24 mouse cellular contexts compared by ENCODE assay signal in the genomic region with DNA sequence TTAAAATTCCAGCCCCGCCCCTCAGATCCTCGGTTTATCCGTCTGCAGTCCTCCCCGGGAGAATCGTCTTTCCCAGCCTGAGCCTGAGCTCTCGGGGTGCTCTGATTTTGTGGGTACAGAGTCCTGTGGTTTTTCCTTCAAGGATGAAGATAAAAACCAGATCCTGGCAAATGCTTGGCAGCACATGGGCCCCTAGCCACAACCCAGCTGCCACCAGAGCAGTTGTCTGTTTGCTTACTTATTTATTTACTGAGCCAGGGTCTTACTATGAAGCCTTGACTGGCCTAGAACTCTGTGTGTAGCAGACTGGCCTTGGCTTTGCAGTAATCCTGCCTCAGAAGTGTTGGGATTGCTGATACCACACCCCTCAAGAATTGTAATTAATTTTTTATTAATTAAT. TPM values are rescaled to one million over a fixed set of nuclear protein-coding genes. Genes with fewer than 3 reads are reported as not detected.
A peak's percentile ranks its signal among the peaks of the same experiment; 100 is the strongest.
DNase-seq lines count a peak whose midpoint lies in the region; ATAC-seq and TF ChIP-seq lines count a peak whose summit lies in the region.
"Had no signal": no experiment of that assay in that cellular context is flagged by ENCODE, and none has a peak within 500 bp of the region (broad histone marks: within the 10 kb centered on the region; RNA-seq: fewer than 3 reads in every experiment).

No protein-coding gene starts in this region.

- no peak for TF ChIP-seq CTCF in stomach, postnatal 0 days (IDR thresholded peaks at IDR 0.05; ENCODE audit: low read depth)

- H3K27ac ChIP-seq in lung, embryonic 15.5 days: 0 out of 2 replicates have a peak overlapping the region, but pooled peaks have one; percentile 29
- peak overlapping the region; percentile 68; the same call in 1 of the 2 replicates for H3K27ac ChIP-seq in stomach, embryonic 14.5 days (ENCODE audit: low read length)
- no peak overlapping the region for H3K27ac ChIP-seq in stomach, postnatal 0 days (replicated peaks)
- H3K27ac ChIP-seq in stomach, embryonic 15.5 days: peak overlapping the region; percentile 63
- H3K27ac ChIP-seq in kidney, embryonic 15.5 days: no peak overlapping the region
- H3K27ac ChIP-seq: embryonic facial prominence, embryonic 15.5 days; forebrain, embryonic 12.5 days had no signal

- peaks cover 22% of the 10 kb centered on the region for H3K4me1 ChIP-seq in lung, embryonic 15.5 days
- H3K4me1 ChIP-seq in stomach, embryonic 14.5 days (ENCODE audit: control insufficient read depth, insufficient read depth, low read length): peaks cover 6% of the 10 kb centered on the region
- H3K4me1 ChIP-seq in stomach, postnatal 0 days (replicated peaks; ENCODE audit: control insufficient read depth, insufficient read depth): peaks cover 2% of the 10 kb centered on the region; the same call in 1 of the 2 replicates
- H3K4me1 ChIP-seq in stomach, embryonic 15.5 days: peaks cover 16% of the 10 kb centered on the region; the same call in 1 of the 2 replicates
- peaks cover 15% of the 10 kb centered on the region for H3K4me1 ChIP-seq in kidney, embryonic 15.5 days

- no peak overlapping the region for H3K4me3 ChIP-seq in lung, embryonic 15.5 days
- H3K4me3 ChIP-seq in stomach, embryonic 14.5 days (ENCODE audit: low read depth, low read length): no peak overlapping the region
- H3K4me3 ChIP-seq in stomach, postnatal 0 days (ENCODE audit: low read depth, low read length): no peak overlapping the region
- no peak overlapping the region for H3K4me3 ChIP-seq in stomach, embryonic 15.5 days (replicated peaks)
- no peak overlapping the region for H3K4me3 ChIP-seq in kidney, embryonic 15.5 days (replicated peaks)
- H3K4me3 ChIP-seq: embryonic facial prominence, embryonic 13.5 days; embryonic facial prominence, embryonic 15.5 days; erythroblast, embryonic 14.5 days; forebrain, embryonic 10.5 days; forebrain, embryonic 12.5 days had no signal

- 82% methylated on average over 6 of the region's 6 CpGs for WGBS in lung, embryonic 15.5 days
- 78% methylated on average over 6 of the region's 6 CpGs for WGBS in stomach, embryonic 14.5 days
- WGBS in stomach, postnatal 0 days: 74% methylated on average over 6 of the region's 6 CpGs
- WGBS in stomach, embryonic 15.5 days: 68% methylated on average over 6 of the region's 6 CpGs
- 91% methylated on average over 6 of the region's 6 CpGs for WGBS in kidney, embryonic 15.5 days

- no peak for TF ChIP-seq EP300 in stomach, postnatal 0 days (optimal IDR thresholded peaks at IDR 0.05)

- peaks cover 2% of the 10 kb centered on the region; the same call in 1 of the 2 replicates for H3K27me3 ChIP-seq in lung, embryonic 15.5 days
- H3K27me3 ChIP-seq in stomach, embryonic 14.5 days (ENCODE audit: control insufficient read depth, insufficient read depth, low read length): no peaks in the 10 kb centered on the region
- H3K27me3 ChIP-seq in stomach, postnatal 0 days (ENCODE audit: control insufficient read depth, insufficient read depth, low read length): no peaks in the 10 kb centered on the region
- peaks cover 3% of the 10 kb centered on the region; the same call in 1 of the 2 replicates for H3K27me3 ChIP-seq in stomach, embryonic 15.5 days (replicated peaks)
- peaks cover 6% of the 10 kb centered on the region; the same call in 1 of the 2 replicates for H3K27me3 ChIP-seq in kidney, embryonic 15.5 days

- no peaks in the 10 kb centered on the region for H3K9me3 ChIP-seq in lung, embryonic 15.5 days
- H3K9me3 ChIP-seq in stomach, embryonic 14.5 days (ENCODE audit: control insufficient read depth, low read depth, low read length): no peaks in the 10 kb centered on the region; the same call in 1 of the 2 replicates
- no peaks in the 10 kb centered on the region for H3K9me3 ChIP-seq in stomach, postnatal 0 days (ENCODE audit: control insufficient read depth, low read length)
- H3K9me3 ChIP-seq in stomach, embryonic 15.5 days: no peaks in the 10 kb centered on the region
- H3K9me3 ChIP-seq in kidney, embryonic 15.5 days (replicated peaks): no peaks in the 10 kb centered on the region
- H3K9me3 ChIP-seq: embryonic facial prominence, embryonic 13.5 days; embryonic facial prominence, embryonic 15.5 days; forebrain, embryonic 10.5 days; forebrain, embryonic 12.5 days had no signal

- H3K9ac ChIP-seq in lung, embryonic 15.5 days: no peak overlapping the region
- H3K9ac ChIP-seq in stomach, embryonic 14.5 days (replicated peaks; ENCODE audit: low read depth, low read length): no peak overlapping the region
- H3K9ac ChIP-seq in stomach, postnatal 0 days (ENCODE audit: low read length): no peak overlapping the region
- no peak overlapping the region for H3K9ac ChIP-seq in stomach, embryonic 15.5 days
- H3K9ac ChIP-seq in kidney, embryonic 15.5 days: no peak overlapping the region
- H3K9ac ChIP-seq: embryonic facial prominence, embryonic 13.5 days; embryonic facial prominence, embryonic 15.5 days; forebrain, embryonic 12.5 days had no signal

- no peaks in the 10 kb centered on the region for H3K36me3 ChIP-seq in lung, embryonic 15.5 days
- no peaks in the 10 kb centered on the region for H3K36me3 ChIP-seq in stomach, embryonic 14.5 days (ENCODE audit: control insufficient read depth, insufficient read depth, low read length)
- no peaks in the 10 kb centered on the region for H3K36me3 ChIP-seq in stomach, postnatal 0 days (ENCODE audit: control insufficient read depth, insufficient read depth, low read length)
- H3K36me3 ChIP-seq in stomach, embryonic 15.5 days: no peaks in the 10 kb centered on the region
- H3K36me3 ChIP-seq in kidney, embryonic 15.5 days: no peaks in the 10 kb centered on the region
- H3K36me3 ChIP-seq: embryonic facial prominence, embryonic 13.5 days; embryonic facial prominence, embryonic 15.5 days; forebrain, embryonic 10.5 days; forebrain, embryonic 12.5 days had no signal

- no peak overlapping the region for H3K4me2 ChIP-seq in lung, embryonic 15.5 days
- H3K4me2 ChIP-seq in stomach, embryonic 14.5 days (replicated peaks; ENCODE audit: low read depth, low read length): no peak overlapping the region
- H3K4me2 ChIP-seq in stomach, postnatal 0 days (replicated peaks; ENCODE audit: low read depth): no peak overlapping the region
- H3K4me2 ChIP-seq in stomach, embryonic 15.5 days: no peak overlapping the region
- no peak overlapping the region for H3K4me2 ChIP-seq in kidney, embryonic 15.5 days
- H3K4me2 ChIP-seq: embryonic facial prominence, embryonic 13.5 days; embryonic facial prominence, embryonic 15.5 days; forebrain, embryonic 12.5 days had no signal

- ATAC-seq in lung, embryonic 15.5 days (ENCODE audit: borderline replicate concordance, extremely low read depth, low FRiP score, low TSS enrichment): no peak
- no peak for ATAC-seq in stomach, embryonic 14.5 days (ENCODE audit: insufficient number of reproducible peaks, insufficient read depth, low FRiP score, low read depth)
- no peak for ATAC-seq in stomach, postnatal 0 days (ENCODE audit: low FRiP score, low TSS enrichment)
- ATAC-seq in stomach, embryonic 15.5 days (ENCODE audit: insufficient read depth, low FRiP score, low read depth): no peak
- no peak for ATAC-seq in kidney, embryonic 15.5 days (replicated peaks; ENCODE audit: low FRiP score)
- ATAC-seq: forebrain, embryonic 14.5 days had no signal

- DNase-seq in lung, adult 18-20 months: no peak
- no peak for DNase-seq in stomach, postnatal 0 days (ENCODE audit: low spot score)
- DNase-seq in frontal cortex, postnatal 10 days (ENCODE audit: low spot score in 2 of 2): no peak
- DNase-seq: adrenal gland, adult 2 months; adrenal gland, postnatal 10 days; adrenal gland, postnatal 25 days; cerebellum, adult 11 months; cerebellum, adult 18-20 months; cerebellum, adult 8-10 months; cerebellum, adult 9-11 months; cerebellum, postnatal 36 days; embryo, embryonic 11 days had no signal

RNA-seq across cellular contexts. Expression of a gene that starts 8.8 kb away (rescaled TPM):
- polyA plus RNA-seq in lung, embryonic 15.5 days (2015; fragmentation: Nextera tagmentation; extraction: Ambion mirVana): 3.1 and 3.6 TPM in 2 replicates
- polyA plus RNA-seq in stomach, embryonic 14.5 days (2014; fragmentation: Nextera tagmentation; extraction: Ambion mirVana): 4.3 and 4.4 TPM in 2 replicates
- polyA plus RNA-seq in stomach, postnatal 0 days (2015; fragmentation: Nextera tagmentation; extraction: Ambion mirVana): 3.4 and 3.6 TPM in 2 replicates
- polyA plus RNA-seq in stomach, embryonic 15.5 days (2015; fragmentation: Nextera tagmentation; extraction: Ambion mirVana): 2.8 and 3.9 TPM in 2 replicates
- polyA plus RNA-seq in kidney, embryonic 15.5 days (2015; fragmentation: Nextera tagmentation; extraction: Ambion mirVana): 2.0 and 2.4 TPM in 2 replicates
- polyA plus RNA-seq: erythroblast, embryonic 14.5 days had no signal

RNA-seq across cellular contexts. Expression of a gene that starts 39.3 kb away (rescaled TPM):
- 0.19 and 0.54 TPM in 2 replicates for polyA plus RNA-seq in lung, embryonic 15.5 days (2015; fragmentation: Nextera tagmentation; extraction: Ambion mirVana)
- 0.16 TPM in 1 of 2 replicates, not detected in the other for polyA plus RNA-seq in stomach, embryonic 14.5 days (2014; fragmentation: Nextera tagmentation; extraction: Ambion mirVana)
- 0.08 TPM in 1 of 2 replicates, not detected in the other for polyA plus RNA-seq in stomach, postnatal 0 days (2015; fragmentation: Nextera tagmentation; extraction: Ambion mirVana)
- 0.21 and 0.35 TPM in 2 replicates for polyA plus RNA-seq in stomach, embryonic 15.5 days (2015; fragmentation: Nextera tagmentation; extraction: Ambion mirVana)
- 7.6 and 8.5 TPM in 2 replicates for polyA plus RNA-seq in kidney, embryonic 15.5 days (2015; fragmentation: Nextera tagmentation; extraction: Ambion mirVana)
- polyA plus RNA-seq: C2C12; erythroblast, embryonic 14.5 days; forebrain, embryonic 12.5 days; forebrain, embryonic 14.5 days had no signal

RNA-seq across cellular contexts. Expression of a gene that starts 56.6 kb away (rescaled TPM):
- 0.16 TPM in 1 of 2 replicates, not detected in the other for polyA plus RNA-seq in lung, embryonic 15.5 days (2015; fragmentation: Nextera tagmentation; extraction: Ambion mirVana)
- polyA plus RNA-seq in stomach, embryonic 14.5 days (2014; fragmentation: Nextera tagmentation; extraction: Ambion mirVana): not detected in 2 replicates
- not detected in 2 replicates for polyA plus RNA-seq in stomach, postnatal 0 days (2015; fragmentation: Nextera tagmentation; extraction: Ambion mirVana)
- 0.14 TPM in 1 of 2 replicates, not detected in the other for polyA plus RNA-seq in stomach, embryonic 15.5 days (2015; fragmentation: Nextera tagmentation; extraction: Ambion mirVana)
- polyA plus RNA-seq in kidney, embryonic 15.5 days (2015; fragmentation: Nextera tagmentation; extraction: Ambion mirVana): 19.5 and 19.8 TPM in 2 replicates
- polyA plus RNA-seq: adrenal gland, adult 2 months; C2C12; embryonic facial prominence, embryonic 11.5 days; embryonic facial prominence, embryonic 13.5 days; embryonic facial prominence, embryonic 15.5 days; erythroblast, embryonic 14.5 days; forebrain, embryonic 10.5 days; forebrain, embryonic 12.5 days; forebrain, embryonic 14.5 days had no signal

RNA-seq across cellular contexts. Expression of a gene that starts 58.2 kb away (rescaled TPM):
- 10.8 and 11.0 TPM in 2 replicates for polyA plus RNA-seq in lung, embryonic 15.5 days (2015; fragmentation: Nextera tagmentation; extraction: Ambion mirVana)
- 2.8 and 3.4 TPM in 2 replicates for polyA plus RNA-seq in stomach, embryonic 14.5 days (2014; fragmentation: Nextera tagmentation; extraction: Ambion mirVana)
- 3.9 and 4.9 TPM in 2 replicates for polyA plus RNA-seq in stomach, postnatal 0 days (2015; fragmentation: Nextera tagmentation; extraction: Ambion mirVana)
- 5.9 and 7.3 TPM in 2 replicates for polyA plus RNA-seq in stomach, embryonic 15.5 days (2015; fragmentation: Nextera tagmentation; extraction: Ambion mirVana)
- 6.8 and 7.1 TPM in 2 replicates for polyA plus RNA-seq in kidney, embryonic 15.5 days (2015; fragmentation: Nextera tagmentation; extraction: Ambion mirVana)
- polyA plus RNA-seq: erythroblast, embryonic 14.5 days had no signal

Comparison
In these comparisons a context has a peak if more than half of its experiments do, and no peak if none do; other contexts are left out.
1. H3K27ac ChIP-seq: peak in lung, embryonic 15.5 days (single experiment), stomach, embryonic 14.5 days (single experiment) and stomach, embryonic 15.5 days (single experiment); none in stomach, postnatal 0 days (single experiment) and kidney, embryonic 15.5 days (single experiment).
2. RNA of a gene that starts 56.6 kb away (polyA plus RNA-seq): 19.5 to 19.8 TPM in kidney, embryonic 15.5 days; 0.16 TPM in lung, embryonic 15.5 days, 0.14 TPM in stomach, embryonic 15.5 days, not detected in stomach, embryonic 14.5 days and not detected in stomach, postnatal 0 days; every median in the first group is over 10 times any median in the second.